Mouse (Mus musculus) embryonic facial prominence, embryonic 13.5 days (tissue): ENCODE data around the gene Cdyl2. TPM values are rescaled to one million over a fixed set of nuclear protein-coding genes. Genes with fewer than 3 reads are reported as not detected.

Experiments
- ATAC-seq: fragments of 200-750 bp; cut with Nextera tagmentation; 2 replicates; pipeline ENCODE4 v1.8.0; 2017; ENCODE audit warnings: low read depth; ENCODE audit not compliant: insufficient number of reproducible peaks, insufficient read depth, low FRiP score, low TSS enrichment
- H3K27ac ChIP-seq: fragments of 300-500 bp; sonication (generic); 2 replicates; pipeline ENCODE4 v1.5.1; 2015; ENCODE audit warnings: moderate library complexity, mild to moderate bottlenecking, inconsistent platforms
- H3K27me3 ChIP-seq: fragments of 300-500 bp; sonication (generic); 2 replicates; pipeline ENCODE4 v1.6.1; 2015; ENCODE audit warnings: mild to moderate bottlenecking, inconsistent platforms
- H3K36me3 ChIP-seq: fragments of 300-500 bp; sonication (generic); 2 replicates; pipeline ENCODE4 v1.6.1; 2015; ENCODE audit warnings: mild to moderate bottlenecking, inconsistent platforms
- H3K4me1 ChIP-seq: fragments of 300-500 bp; sonication (generic); 2 replicates; pipeline ENCODE4 v1.6.1; 2015; ENCODE audit warnings: inconsistent platforms
- H3K4me2 ChIP-seq: fragments of 300-500 bp; sonication (generic); 2 replicates; pipeline ENCODE4 v1.6.1; 2015; ENCODE audit warnings: moderate library complexity, mild to moderate bottlenecking, inconsistent platforms
- H3K4me3 ChIP-seq: fragments of 300-500 bp; sonication (generic); 2 replicates; pipeline ENCODE4 v1.5.1; 2015; ENCODE audit warnings: mild to moderate bottlenecking, inconsistent platforms
- H3K9ac ChIP-seq: fragments of 300-500 bp; sonication (generic); 2 replicates; pipeline ENCODE4 v1.6.1; 2015; ENCODE audit warnings: mild to moderate bottlenecking, inconsistent platforms
- H3K9me3 ChIP-seq: fragments of 300-500 bp; sonication (generic); 2 replicates; pipeline ENCODE4 v1.6.1; 2016; ENCODE audit warnings: inconsistent platforms
- WGBS: fragments of 180-500 bp; shearing (Covaris S2); methylation state at CpG from one replicate; pipeline ENCODE4 v1.1.7; 2015; ENCODE audit warnings: mixed read lengths; 5-methylcytosine and 5-hydroxymethylcytosine counted together
- polyA plus RNA-seq: library from polyadenylated mRNA; unstranded; fragments of >200 nt; fragmentation: Nextera tagmentation; extraction: Ambion mirVana; gene quantifications from 2 replicates; pipeline ENCODE4 v1.2.1, GENCODE M21; 2015

Gene Cdyl2
- polyA plus RNA-seq, 1 experiment from 2014 or later = 9.1 TPM

GRCm38 (mm10) chr8:116590106-116590505 is 142.7 kb downstream of the Cdyl2 start:
- Histone ChIP-seq H3K9me3 (no peaks in the 10 kb centered on the region), H3K27me3 (no peaks in the 10 kb centered on the region), H3K4me2 (no peak overlapping the region), H3K4me3 (no peak overlapping the region), H3K27ac (no peak overlapping the region), H3K4me1 (no peaks in the 10 kb centered on the region), H3K36me3 (peaks cover 7% of the 10 kb centered on the region; the same call in 1 of the 2 replicates), H3K9ac (no peak overlapping the region)
- ATAC-seq = no peak
- 86% methylated on average over 14 of the region's 14 CpGs for WGBS

DNA sequence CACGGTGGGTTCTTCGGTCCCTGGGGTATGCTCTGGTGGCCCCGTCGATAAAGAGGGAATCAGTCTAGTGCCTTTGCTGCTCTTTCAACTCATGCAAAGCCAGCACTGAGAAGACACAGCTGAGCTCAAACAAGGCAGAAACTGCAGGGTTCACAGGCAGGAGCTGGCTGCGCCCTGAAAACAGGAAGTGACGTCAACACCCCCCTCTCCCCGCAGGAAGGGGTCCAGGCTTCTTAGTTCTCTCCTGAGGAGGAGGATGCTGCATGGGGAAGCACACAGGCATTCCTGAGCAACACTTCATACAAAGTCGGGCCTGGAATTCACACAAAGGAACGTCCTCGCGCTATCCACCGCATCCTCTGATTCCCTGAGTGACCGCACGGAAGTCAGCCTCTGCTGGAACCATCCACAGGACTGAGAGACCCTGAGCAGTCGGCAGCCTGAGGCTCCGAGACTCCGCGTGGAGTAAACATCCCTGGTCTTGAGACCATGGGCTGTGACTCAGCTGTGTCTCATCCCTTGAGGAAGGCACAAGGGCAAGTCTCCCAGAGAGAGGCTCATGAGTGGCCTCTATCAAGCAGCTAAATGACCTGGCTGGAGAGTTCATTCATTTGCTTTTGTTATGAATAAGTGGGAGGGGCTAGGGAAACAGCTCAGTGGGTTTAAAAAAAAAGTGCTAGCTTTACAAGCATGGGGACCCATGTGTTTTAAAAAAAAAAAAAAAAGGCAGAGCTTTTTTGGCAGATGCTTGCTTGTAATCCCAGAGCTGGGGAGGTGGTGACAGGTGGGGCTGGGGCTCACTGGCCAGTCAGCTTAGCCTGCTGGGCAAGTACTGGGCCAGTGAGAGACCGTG is 144.9 kb downstream of the Cdyl2 start:
- WGBS = 85% methylated on average over 19 of the region's 19 CpGs
- ATAC-seq = no peak

GRCm38 (mm10) chr8:116581318-116582019 is 151.3 kb downstream of the Cdyl2 start:
- Histone ChIP-seq H3K4me3 (no peak overlapping the region), H3K27me3 (no peaks in the 10 kb centered on the region), H3K36me3 (peaks cover 15% of the 10 kb centered on the region; the same call in 1 of the 2 replicates), H3K27ac (no peak overlapping the region), H3K4me1 (no peaks in the 10 kb centered on the region), H3K4me2 (no peak overlapping the region), H3K9ac (no peak overlapping the region), H3K9me3 (no peaks in the 10 kb centered on the region)
- 77% methylated on average over 11 of the region's 11 CpGs for WGBS
- ATAC-seq = no peak

More for the DNA sequence above, 144.9 kb downstream of the Cdyl2 start:
- no peak overlapping the region for H3K27ac ChIP-seq
- peaks cover 10% of the 10 kb centered on the region; the same call in 1 of the 2 replicates for H3K36me3 ChIP-seq
- H3K4me1 ChIP-seq = no peaks in the 10 kb centered on the region
- no peaks in the 10 kb centered on the region for H3K27me3 ChIP-seq
- no peak overlapping the region for H3K4me3 ChIP-seq
- no peaks in the 10 kb centered on the region for H3K9me3 ChIP-seq
- H3K9ac ChIP-seq = no peak overlapping the region
- H3K4me2 ChIP-seq = no peak overlapping the region

DNA sequence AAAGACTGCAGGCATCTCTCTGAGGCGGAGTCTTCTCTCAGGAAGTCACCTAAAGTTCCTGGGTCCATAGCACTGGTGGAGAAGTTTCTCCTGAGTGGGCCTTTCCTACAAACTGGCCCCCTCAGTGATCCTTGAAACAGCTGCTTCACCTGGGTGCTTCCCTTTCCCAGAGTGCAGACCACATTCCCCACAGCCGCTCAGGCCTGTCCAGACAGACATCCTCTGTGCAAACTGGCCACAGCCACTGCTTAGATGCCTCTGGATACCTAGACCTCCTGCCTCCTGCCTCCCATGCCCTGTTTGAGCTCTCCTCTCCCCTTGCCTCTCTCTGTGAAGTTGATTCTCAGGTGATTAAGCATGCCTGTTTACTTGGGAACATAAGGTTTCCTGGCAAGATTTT is 156.1 kb downstream of the Cdyl2 start:
- Histone ChIP-seq H3K27me3 (no peaks in the 10 kb centered on the region), H3K36me3 (peaks cover 12% of the 10 kb centered on the region; the same call in 1 of the 2 replicates), H3K4me2 (no peak overlapping the region), H3K9me3 (no peaks in the 10 kb centered on the region), H3K4me1 (no peaks in the 10 kb centered on the region), H3K27ac (no peak overlapping the region), H3K9ac (no peak overlapping the region), H3K4me3 (no peak overlapping the region)
- WGBS = 88% methylated on average over 2 of the region's 2 CpGs
- no peak for ATAC-seq

GRCm38 (mm10) chr8:116573085-116573484 is 159.7 kb downstream of the Cdyl2 start:
- no peaks in the 10 kb centered on the region for H3K9me3 ChIP-seq
- ATAC-seq = no peak
- peaks cover 8% of the 10 kb centered on the region; the same call in 1 of the 2 replicates for H3K36me3 ChIP-seq

DNA sequence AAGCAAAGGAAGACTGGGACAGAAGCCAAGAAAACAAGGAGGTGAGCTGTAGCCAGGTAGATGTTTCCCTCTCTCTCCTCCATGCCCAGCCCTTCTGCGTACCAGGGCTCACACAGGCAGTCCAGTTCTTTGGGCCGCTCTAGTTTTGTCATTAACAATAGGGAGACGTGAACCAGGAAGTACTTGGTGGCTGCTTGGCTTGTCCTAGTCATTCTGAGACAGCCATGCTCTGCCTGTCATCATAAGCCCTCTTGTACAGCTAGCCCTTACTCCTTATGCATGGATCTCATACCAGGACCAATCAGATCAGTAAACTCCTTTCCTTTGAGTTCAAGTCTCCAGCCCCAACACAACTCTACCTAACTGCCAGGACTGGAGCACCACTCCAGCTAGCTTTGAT is 180.0 kb downstream of the Cdyl2 start:
- H3K9ac ChIP-seq = no peak overlapping the region
- H3K9me3 ChIP-seq = no peaks in the 10 kb centered on the region
- no peak for ATAC-seq

More at GRCm38 (mm10) chr8:116573085-116573484, 159.7 kb downstream of the Cdyl2 start:
- Histone ChIP-seq H3K4me2 (no peak overlapping the region), H3K4me3 (no peak overlapping the region), H3K9ac (no peak overlapping the region), H3K4me1 (no peaks in the 10 kb centered on the region), H3K27me3 (no peaks in the 10 kb centered on the region), H3K27ac (no peak overlapping the region)
- WGBS = 93% methylated on average over 5 of the region's 5 CpGs

DNA sequence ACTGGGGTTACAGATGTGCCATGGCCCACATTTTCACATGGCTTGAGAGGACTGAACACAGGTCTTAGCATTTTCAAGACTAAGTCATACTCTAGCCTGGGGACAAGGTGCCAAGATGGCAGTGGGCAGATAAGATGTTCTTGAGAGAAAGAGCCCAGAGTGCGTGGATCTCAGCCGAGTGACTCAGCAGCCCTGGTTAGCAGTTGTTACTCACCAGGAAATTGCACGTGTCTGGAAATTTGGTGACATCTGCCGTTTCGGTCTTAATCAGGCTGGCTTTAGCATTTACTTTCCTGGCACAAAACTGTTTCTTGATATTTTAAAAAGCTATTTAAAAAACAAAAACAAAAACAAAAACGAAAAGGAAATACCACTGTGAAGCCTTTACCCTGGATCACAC is 180.5 kb downstream of the Cdyl2 start:
- WGBS = 84% methylated on average over 6 of the region's 6 CpGs
- Histone ChIP-seq H3K4me2 (no peak overlapping the region), H3K4me3 (no peak overlapping the region), H3K36me3 (no peaks in the 10 kb centered on the region), H3K27ac (no peak overlapping the region), H3K9me3 (no peaks in the 10 kb centered on the region), H3K9ac (no peak overlapping the region), H3K27me3 (no peaks in the 10 kb centered on the region), H3K4me1 (no peaks in the 10 kb centered on the region)
- ATAC-seq = no peak

More for the DNA sequence above, 180.0 kb downstream of the Cdyl2 start:
- Histone ChIP-seq H3K4me1 (no peaks in the 10 kb centered on the region), H3K4me3 (no peak overlapping the region), H3K36me3 (no peaks in the 10 kb centered on the region), H3K27me3 (no peaks in the 10 kb centered on the region), H3K27ac (no peak overlapping the region), H3K4me2 (no peak overlapping the region)
- WGBS = 86% methylated on average over 3 of the region's 3 CpGs

DNA sequence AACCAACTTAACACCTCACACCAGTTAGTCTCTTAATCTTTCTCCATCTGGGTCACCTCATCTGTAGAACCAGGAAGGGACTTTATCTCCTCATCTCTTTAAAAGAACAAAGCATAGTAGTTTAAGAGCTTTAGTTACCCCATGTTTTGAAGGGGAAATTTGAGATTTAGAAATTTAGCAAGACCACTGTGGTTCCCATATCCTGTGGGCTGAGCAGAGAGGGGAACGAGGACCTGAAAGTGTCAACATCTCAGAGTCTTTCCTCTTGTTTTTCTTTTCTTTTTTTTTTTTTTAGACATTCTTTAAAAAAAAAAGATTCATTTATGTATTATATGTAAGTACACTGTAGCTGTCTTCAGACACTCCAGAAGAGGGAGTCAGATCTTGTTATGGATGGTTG is 189.4 kb downstream of the Cdyl2 start:
- Histone ChIP-seq H3K9ac (no peak overlapping the region), H3K27me3 (no peaks in the 10 kb centered on the region), H3K4me3 (no peak overlapping the region), H3K36me3 (no peaks in the 10 kb centered on the region), H3K27ac (no peak overlapping the region), H3K4me1 (no peaks in the 10 kb centered on the region), H3K9me3 (no peaks in the 10 kb centered on the region), H3K4me2 (no peak overlapping the region)
- WGBS = 64% methylated on average over 1 of the region's 1 CpGs
- no peak for ATAC-seq

GRCm38 (mm10) chr8:116542842-116543241 is 189.9 kb downstream of the Cdyl2 start:
- no peak for ATAC-seq
- Histone ChIP-seq H3K4me1 (no peaks in the 10 kb centered on the region), H3K4me3 (no peak overlapping the region), H3K9ac (no peak overlapping the region), H3K36me3 (no peaks in the 10 kb centered on the region), H3K27me3 (no peaks in the 10 kb centered on the region), H3K4me2 (no peak overlapping the region), H3K27ac (no peak overlapping the region), H3K9me3 (no peaks in the 10 kb centered on the region)
- 79% methylated on average over 5 of the region's 5 CpGs for WGBS

DNA sequence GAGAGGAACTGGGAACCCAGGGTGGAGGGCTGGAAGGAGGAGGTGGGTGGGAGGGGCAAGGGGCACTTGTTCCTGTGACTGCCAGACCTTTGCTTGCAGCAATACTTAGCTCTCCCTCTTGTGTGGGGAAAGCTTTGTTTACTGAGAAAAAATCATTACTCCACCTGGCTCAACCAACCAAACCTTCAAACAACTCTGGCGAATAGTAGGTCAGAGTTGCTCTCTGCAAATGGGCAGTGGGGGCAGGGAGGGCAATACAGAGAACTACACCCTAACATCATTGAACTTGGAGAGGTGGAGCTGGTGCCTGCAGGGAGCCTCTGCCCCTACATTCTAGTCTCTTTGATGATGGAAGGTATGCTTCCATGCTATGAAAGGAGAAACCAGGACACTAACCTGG is 192.7 kb downstream of the Cdyl2 start:
- 93% methylated on average over 1 of the region's 1 CpGs for WGBS
- H3K36me3 ChIP-seq = no peaks in the 10 kb centered on the region
- H3K27ac ChIP-seq = no peak overlapping the region
- H3K9ac ChIP-seq = no peak overlapping the region
- H3K4me1 ChIP-seq = no peaks in the 10 kb centered on the region
- H3K27me3 ChIP-seq = no peaks in the 10 kb centered on the region
- H3K4me2 ChIP-seq = no peak overlapping the region
- no peak for ATAC-seq
- no peak overlapping the region for H3K4me3 ChIP-seq
- H3K9me3 ChIP-seq = no peaks in the 10 kb centered on the region

- Histone ChIP-seq H3K27ac (no peak overlapping the region), H3K4me1 (no peaks in the 10 kb centered on the region), H3K4me3 (no peak overlapping the region), H3K4me2 (no peak overlapping the region), H3K9me3 (no peaks in the 10 kb centered on the region), H3K27me3 (no peaks in the 10 kb centered on the region), H3K36me3 (no peaks in the 10 kb centered on the region), H3K9ac (no peak overlapping the region)
- ATAC-seq = no peak; the same call in 1 of the 2 replicates
- WGBS = 38% methylated on average over 7 of the region's 7 CpGs
Measured at GRCm38 (mm10) chr8:116538763-116539162, 194.0 kb downstream of the Cdyl2 start.

- H3K9ac ChIP-seq = no peak overlapping the region
- H3K36me3 ChIP-seq = no peaks in the 10 kb centered on the region
- 79% methylated on average over 5 of the region's 5 CpGs for WGBS
- no peaks in the 10 kb centered on the region for H3K27me3 ChIP-seq
- no peak overlapping the region for H3K4me2 ChIP-seq
- H3K9me3 ChIP-seq = no peaks in the 10 kb centered on the region
- no peaks in the 10 kb centered on the region for H3K4me1 ChIP-seq
- no peak overlapping the region for H3K4me3 ChIP-seq
- no peak for ATAC-seq
- no peak overlapping the region for H3K27ac ChIP-seq
Measured at GRCm38 (mm10) chr8:116536786-116537185, 196.0 kb downstream of the Cdyl2 start.
